Mouse (Mus musculus) left cerebral cortex, adult 18-20 months (tissue): ENCODE measurements around the gene Gm17402. TPM values are rescaled to one million over a fixed set of nuclear protein-coding genes. Genes with fewer than 3 reads are reported as not detected.

Experiments
- DNase-seq, 2 experiments: peaks; one replicate each; pipeline ENCODE4 v3.0.0; 2021 to 2022; ENCODE audit warnings: low spot score in 2 of 2, mixed read lengths in 1 of 2
- long read RNA-seq, 2 experiments: library from polyadenylated mRNA; stranded (forward); transcript quantifications; one replicate each; pipeline ENCODE4 v2.0.0; 2021
- total RNA-seq, 2 experiments: library from RNA; stranded (reverse); gene quantifications; 2 replicates each; pipeline ENCODE4 v1.2.3; 2021

Gm17402 gene
- not detected for total RNA-seq
- long read RNA-seq, experiment 1: 0 reads
- long read RNA-seq, experiment 2: 0 reads

DNA sequence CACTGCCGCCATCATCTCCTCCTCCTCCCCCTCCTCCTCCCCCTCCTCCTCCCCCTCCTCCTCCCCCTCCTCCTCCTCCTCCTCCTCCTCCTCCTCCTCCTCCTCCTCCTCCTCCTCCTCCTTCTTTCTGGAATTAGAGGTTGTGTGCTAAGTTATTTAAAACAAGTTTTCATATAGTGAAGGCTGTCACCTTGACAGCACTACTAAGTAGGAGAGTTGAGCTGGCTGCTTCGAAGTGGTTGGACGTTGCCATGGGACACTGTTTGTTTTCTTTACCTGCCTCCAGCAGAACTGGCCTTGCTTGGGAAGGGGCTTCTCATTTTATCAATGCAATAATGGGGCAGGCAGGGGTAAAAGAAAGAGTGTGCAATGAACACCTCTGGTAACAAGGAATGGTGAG, at the start of gene Gm17402:
TSS of gene Gm17402 (minus strand) at position 101 of the 400 bp plus-strand sequence.
- DNase-seq: no peak

DNA sequence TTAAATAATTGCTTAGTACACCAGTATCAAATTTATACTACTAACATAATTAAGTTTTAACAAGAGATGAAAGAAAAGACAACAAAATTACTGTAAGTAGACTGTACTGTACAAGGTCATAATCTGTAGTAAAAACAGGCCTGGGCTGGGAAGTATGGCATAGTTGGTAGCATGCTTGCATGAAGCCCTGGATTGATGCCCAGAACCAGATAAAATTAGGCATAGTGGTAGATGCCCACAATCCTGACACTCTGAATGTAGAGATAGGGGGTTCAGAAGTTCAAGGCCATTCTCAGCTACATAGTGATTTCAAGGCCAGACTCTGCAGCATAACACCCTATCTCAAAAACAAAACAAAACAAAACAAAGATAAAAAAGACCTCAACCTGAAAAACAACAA, 3.3 kb upstream of the Gm17402 start:
- DNase-seq: no peak

DNA sequence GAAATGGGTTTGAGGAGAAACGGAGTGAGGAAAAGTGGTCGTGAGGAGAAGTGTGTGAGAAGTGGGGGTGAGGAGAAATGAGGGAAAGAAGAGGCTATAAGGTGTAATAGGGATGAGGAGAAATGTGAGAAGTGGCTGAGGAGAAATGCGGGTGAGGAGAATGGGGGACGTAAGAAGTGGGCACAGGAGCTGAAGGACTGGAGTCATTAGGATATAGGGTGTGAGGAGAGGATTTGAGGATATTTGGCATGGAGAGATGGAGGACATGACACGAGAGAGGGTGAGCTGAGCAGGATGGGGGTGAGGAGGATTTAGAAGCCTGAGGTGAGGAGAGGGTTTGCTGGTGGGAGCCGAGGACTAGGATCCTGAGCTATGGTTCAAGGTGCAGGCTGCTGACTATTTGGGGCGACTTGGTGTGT, 594 bp downstream of the Gm17402 start:
- no peak for DNase-seq

DNA sequence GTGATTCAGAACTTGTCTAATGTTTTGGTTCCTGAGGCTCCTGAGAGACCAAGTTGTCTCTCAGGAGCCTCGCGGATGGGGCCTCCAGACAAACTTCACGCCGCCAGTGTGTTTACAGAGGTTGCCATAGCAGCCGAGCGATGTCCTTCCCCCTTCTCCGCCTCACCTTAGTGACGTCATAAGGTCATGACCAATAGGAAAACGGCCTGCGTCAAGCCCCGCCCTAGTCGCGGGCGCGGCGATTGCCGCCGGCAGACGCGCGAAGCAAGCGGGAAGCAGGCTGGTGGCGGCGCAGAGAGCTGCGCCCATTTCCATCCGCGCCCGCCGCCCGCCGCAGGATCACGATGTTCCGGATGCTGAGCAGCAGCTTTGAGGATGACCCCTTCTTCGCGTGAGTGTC, 1.1 kb downstream of the Gm17402 start, which contains the start of gene Mlf1:
TSS of gene Mlf1 (plus strand) at position 226 of the 400 bp plus-strand sequence.
- peak; percentile 89 to 92 for DNase-seq

DNA sequence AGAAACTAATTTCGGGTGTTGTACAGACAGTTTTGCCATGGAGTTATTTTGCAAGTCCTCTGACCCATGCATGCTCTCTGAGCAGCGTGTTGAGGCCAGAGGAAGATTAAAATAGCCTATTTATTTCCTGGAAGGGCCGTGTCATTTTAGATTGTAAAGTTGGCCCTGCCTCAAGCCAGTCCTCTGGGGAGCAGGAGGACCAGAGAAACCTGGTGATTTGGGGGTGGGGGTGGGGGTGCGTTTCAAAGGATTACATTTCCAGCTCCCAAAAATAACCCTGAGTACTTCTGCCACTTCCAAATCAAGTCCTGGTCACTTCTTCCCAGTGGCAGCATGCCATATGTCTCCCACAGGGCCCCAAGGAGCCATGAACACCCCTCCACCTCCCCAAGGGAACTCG, 2.2 kb downstream of the Gm17402 start:
- no peak for DNase-seq

DNA sequence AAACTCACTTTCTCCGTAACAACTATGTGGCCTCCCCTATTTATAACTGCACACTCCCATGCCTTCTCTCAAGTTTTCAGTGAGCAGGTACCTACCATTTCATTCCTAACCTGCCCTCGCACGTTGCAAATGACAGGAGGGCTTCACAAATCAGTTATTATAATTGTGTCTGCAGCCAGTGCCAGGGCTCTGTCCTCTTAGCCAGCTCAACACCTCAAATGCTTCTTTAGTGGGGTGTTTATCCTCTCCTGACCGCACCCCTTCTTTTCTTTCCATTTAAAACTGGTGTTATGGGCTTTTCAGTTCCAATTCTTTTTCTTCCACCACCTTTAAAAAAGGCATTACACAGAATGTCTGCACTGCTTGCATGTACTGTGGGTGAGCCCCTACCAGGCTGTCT, 2.8 kb downstream of the Gm17402 start:
- DNase-seq: no peak

DNA sequence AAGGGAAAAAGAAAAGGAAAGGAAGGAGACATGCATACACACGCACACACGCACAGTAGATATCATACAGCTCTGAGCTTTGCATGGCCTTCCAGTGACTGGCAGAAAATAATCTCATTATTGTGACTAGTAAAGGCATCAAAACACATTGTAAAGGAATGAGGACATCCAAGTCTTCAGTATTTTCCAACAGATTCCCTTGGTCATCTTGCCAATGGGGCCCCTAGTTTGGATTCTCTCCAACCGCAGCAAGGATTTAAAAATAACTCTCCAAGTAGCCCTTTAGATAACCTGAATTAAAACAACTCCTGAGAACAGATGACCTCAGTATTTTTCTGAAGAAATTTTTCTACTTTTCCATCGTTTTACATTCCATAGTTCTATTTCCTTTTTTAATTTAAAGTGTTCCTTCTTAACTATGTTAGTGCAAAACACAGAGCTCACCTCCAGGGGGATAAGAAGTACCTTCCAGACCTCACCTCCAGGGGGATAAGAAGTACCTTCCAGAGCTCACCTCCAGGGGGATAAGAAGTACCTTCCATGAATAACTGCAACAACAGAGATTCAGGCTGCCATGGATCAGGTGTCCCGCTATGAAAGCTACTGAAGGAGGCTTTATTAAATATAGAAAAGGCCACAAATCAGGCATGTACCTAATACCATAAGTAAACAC, 5.4 kb downstream of the Gm17402 start:
- no peak for DNase-seq

DNA sequence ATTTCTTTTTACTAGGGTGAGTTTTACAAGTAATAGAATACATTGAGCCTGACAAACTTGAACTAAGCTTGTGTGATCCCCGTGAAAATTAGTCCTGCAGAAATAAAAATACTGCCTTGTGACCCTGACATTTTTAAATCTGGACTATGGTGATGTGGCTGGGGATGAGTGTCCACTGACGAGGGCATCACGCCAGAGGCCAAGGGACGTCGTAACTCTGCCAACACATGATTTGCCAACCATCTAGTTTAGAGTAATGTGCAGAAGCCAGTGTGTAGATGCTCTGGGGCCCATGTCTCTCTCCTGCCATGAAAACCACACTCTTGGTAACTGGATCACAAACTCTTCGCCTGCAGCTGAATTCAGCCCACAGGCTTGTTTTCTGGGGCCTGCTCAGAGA, 7.5 kb downstream of the Gm17402 start:
- DNase-seq: no peak

DNA sequence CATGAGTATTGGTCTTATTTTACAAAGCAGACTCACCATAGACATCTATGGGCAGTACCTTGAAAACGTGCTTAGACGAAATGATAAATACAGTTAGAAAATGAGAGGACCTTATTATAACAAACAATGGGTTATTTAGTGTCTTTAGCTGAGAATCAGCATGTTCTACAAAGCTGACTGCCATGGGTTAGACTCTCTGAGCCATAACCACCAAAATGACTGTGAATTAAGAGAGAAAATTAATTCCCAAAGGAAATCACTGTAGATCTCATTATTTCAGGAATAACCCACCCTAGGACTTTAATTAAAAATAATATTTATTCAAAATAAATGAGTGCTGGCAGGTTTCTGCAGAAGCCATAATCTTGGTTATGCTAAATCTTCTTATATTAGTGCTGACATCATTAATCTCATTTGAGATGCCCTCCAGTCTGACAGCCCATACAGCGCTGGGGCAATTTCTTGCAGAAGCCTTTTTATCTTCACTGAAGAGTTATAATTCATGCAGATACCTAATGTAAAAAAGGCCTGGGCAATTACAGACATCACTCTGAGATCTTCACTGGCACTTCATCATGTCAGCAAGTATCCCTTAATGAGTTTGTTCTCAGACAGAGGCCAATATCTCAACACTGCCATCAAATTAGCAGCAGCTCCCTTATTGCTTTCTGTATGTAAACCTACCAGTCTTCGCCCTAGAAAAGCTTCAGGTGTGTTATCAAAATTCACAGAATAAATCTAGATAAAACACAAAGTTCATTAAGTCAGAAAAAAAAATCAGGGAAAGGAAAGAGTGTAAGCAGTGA, 8.7 kb downstream of the Gm17402 start:
- DNase-seq: no peak

DNA sequence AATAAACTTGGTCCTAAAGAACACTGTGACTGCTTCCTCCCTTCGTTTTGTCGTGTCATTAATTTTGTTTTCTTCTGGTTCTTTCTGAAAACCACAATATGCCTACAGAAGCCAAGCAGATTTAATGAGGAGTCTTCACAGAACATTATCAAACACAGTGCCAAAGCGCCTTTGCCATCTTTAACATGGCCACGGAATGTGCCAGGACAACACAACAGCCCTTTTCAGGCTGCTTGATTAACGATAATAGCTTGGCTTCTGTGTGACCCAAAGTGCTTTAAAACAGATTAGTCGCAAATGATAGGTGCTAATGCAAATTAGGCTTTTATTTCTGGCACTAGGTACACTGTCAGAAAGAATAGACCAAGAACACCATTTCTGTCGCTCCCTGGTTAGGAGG, 16.6 kb downstream of the Gm17402 start:
- DNase-seq: no peak

DNA sequence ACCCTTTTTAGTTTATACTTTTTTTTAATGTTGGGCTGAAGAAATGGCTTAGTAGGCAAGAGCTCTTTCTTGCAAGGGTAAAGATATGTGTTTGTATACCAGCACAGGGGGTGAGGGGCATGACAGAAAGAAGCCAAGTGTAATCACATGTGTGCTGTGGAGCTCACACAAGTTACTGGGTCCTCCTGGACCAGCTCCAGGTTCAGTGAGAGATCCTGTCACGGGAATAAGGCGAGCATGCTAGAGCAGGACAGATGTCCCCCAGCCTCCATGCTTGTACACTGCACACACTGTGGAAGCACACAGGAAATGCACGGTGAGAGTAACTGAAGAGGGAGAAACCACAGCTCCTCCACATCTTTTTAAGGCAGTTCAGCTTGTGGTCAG, 22.2 kb downstream of the Gm17402 start:
- DNase-seq: no peak

DNA sequence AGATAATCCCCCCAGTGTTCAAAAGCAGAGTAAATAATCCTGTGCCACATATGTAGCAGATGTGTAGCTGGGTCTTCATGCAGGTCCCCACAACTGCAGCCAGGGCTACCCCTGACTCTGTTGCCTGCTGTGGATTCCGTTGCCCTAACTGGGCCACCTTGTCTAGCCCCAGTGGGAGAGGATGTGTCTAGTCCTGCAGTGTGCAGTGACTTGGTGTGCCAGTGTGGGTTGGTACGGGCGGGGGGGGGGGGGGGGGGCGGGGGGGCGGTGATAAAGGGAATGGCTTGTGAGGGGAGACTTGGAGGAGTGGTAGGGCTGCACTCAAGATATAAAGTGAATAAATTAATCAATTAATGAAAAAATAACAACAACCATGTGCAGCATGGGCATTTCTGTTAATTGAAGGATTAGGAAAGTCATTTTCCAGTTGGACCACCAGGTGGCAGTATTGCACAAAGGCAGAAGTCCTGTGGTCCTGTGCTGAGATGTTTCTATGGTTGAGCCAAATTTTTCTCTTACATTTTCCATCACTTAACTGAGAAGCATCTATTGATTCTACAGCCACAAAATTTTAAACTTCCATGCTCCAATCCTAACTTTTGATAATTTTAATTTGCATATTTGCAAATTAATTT, 22.7 kb downstream of the Gm17402 start:
- DNase-seq: peak; percentile 28 to 61

DNA sequence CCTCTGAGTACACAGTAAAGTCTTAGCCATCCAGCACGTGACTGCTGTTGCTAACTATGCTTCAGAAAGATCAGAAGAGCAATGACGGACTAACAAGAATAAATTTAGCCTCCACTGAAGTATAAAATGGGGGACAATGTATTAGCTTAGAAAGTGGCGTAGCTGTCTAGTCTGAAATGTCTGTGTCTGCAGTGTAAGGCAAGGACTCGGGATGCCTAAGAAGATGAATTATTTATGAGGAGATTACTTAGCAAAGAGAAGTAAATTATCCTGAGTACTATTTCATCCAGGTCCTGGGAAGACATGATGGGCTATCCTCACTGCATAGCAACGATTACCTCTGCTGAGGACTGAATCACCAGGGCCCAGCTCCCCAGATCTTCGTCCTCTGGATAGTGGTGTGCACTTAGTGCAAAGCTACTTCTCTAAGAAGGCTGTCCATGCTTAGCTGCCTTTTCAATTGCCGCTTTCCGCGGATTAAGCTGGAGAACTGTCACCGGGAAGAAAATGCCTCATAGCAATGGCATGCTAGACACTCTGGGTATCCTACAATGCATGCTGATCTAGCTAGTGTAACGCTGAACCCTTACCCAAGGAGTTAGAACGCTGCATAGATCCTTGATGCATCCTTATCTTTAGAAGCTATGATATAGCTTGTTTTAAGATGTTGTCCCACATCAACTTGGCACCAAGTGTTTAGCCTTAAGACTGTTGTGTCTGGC, 23.4 kb downstream of the Gm17402 start:
- no peak for DNase-seq

DNA sequence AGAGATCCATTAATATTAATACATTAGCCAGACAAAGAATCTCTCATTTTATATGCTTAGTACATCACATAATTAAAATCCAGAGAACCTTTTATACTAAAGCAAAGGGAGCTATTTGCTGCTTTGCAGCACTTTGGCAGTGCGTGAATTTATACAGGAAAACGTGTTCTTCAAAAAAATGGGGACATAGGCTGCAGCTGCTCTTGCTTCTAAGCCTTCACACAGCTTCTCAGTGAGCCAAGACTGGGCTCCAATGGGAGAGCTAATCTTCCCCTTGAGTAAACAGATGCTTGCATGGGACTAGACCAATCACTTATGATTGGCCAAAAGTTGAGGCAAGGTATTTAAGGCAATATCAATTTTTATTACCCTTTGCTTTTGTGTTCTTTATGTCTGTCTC, 28.3 kb downstream of the Gm17402 start:
- no peak for DNase-seq

DNA sequence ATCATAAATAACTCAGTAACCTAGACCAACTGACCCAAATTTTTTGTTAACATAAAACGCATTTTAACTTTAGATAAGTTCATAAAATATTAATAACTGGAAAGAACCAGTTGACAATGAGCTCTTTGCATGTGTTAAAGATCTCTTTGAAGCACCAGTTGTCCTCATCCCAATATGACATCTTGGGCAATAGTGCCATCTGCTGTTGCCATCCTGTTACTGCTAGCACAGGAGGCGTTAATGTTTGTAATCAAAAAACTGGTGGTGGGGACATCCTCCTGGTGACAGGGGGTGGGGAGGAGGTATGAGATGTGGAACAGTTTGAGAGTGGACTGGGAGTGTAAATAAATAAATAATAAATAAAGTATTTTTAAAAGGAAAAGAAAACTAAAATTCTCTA, 30.4 kb downstream of the Gm17402 start:
- DNase-seq: peak; percentile 64 to 70

DNA sequence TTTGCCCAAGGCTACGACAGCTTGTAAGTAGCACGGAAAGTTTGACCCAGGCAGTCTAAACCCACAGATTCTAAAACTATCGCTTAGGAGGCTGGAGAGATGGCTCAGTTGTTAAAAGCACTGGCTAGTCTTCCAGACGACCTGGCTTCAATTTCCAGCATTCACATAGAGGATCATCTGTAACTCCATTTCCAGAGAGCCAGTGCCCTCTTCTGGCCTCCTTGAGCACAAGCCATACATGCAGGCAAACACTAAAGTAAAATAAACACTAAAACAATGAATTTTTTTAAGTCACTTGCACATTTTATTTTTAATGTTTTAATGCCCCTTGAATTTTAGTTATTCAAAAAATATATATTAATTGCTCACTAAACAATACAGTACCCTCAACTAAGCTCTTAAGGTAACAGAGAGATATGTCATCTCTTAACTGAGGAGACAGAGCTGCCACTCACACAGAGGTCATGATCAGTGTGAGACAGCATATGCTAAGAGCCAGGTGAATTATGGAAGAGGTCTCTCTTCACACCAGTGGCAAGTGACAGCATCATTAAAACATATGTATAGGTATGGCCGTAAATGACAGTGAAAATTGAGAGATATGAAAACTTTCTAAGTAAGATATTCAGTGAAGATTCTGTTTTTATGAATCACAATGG, 31.8 kb downstream of the Gm17402 start:
- DNase-seq: no peak

DNA sequence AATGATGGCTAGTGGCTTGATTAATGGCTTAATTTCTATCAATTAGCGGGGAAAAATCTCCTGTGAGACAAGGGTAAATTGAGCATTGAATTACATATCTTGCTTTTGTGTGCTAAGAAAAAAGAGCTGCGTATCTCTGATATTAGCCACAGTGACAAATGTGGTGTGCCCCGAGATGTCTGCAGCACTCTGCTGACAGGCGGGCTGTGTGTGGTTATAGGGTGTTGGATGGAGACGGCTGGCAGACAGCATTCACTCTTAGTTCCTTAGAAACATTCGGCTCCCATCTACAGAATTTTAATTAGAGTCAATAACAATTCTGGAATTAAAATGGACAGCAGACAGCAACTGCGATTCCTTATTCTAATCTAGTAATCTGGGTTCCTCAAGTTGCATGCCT, 34.0 kb downstream of the Gm17402 start:
- no peak for DNase-seq

DNA sequence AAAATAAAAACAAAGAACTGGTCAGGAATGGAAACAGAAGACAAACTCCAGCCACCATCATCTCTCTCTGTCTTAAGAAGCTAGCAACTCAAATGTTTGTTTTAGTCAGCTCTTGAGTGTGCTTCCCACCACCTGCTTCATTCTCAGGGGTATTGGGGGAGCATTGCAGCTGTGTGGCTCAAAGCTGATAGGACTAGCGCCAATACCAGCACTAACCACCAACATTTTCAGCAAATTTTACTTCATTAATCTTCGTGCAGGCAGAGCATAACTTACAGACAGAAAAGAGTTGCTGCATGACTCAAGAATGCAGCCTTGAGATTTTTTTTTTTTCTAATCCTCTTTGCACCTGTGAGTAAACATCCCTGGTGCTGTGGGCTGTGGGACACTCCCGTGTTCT, 35.4 kb downstream of the Gm17402 start:
- DNase-seq: no peak

DNA sequence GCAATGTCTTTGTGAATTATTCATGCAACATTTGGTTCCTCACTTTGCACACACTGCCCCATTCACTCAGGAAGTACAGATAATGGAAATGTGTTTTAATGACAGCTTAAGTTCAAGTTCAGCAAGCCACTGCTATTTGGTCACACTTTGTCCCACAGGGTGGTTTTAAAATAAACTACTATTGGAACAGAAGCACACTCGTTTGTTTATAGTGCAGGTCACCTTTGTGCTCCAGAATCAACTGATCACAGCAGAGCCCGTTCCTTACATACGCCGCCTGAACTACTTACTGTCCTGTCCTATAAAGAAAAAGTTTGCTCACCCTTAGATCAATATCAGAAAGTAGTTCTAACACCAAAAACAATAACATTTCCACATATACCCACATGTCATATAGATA, 52.5 kb downstream of the Gm17402 start:
- no peak for DNase-seq
